Mouse (Mus musculus): ENCODE measurements at regions not wholly inside any gene's neighbourhood (a gene's known extent, or its start where the extent isn't known, plus 50 kb on each side); places are given as distances from the start of the nearest gene placed in this dataset.

DNA sequence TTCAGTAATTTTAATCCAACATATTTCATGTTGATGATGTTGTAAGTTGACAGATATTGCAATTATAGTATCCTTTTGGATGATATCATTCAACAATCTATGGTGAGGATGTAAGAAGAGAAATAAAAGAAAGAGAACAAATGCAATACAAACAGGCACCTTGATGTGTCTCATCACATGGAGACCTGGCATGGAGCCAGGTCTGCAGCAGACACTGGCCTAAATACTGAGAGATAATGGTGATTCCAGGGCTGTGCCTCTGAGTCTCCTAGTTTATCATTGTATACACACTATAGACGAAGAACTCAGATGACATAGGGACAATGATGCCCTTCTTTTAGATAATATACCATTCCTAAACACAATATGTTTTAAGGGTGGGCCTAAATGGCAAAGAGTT, 1068.5 kb upstream of the Klhl29 start:
- DNase-seq, result no peak
- intact Hi-C loops (cut with DNase I), result no loop called here

DNA sequence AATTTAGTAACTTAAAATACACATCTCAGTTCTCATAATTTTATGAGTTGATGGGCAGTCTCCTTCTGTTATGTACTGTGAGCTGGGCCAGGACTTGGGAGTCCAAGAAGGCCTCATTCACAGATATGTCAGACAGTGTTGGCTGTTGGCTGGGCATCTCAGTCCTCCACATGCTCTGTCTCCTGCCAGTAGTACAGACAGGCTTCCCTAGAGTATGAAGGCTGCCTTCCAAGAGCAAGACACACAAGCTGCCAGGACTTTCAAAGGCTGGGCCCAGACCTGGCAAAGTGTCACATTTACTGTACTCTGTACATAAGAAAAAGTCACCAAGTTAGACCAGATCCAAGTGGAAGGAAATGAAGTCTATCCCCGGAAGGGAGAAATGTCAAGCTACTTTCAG, 1042.3 kb upstream of the Klhl29 start:
- peak in 1 of 2 experiments; percentile 3 for DNase-seq
- intact Hi-C loops (cut with DNase I), result no loop called here

DNA sequence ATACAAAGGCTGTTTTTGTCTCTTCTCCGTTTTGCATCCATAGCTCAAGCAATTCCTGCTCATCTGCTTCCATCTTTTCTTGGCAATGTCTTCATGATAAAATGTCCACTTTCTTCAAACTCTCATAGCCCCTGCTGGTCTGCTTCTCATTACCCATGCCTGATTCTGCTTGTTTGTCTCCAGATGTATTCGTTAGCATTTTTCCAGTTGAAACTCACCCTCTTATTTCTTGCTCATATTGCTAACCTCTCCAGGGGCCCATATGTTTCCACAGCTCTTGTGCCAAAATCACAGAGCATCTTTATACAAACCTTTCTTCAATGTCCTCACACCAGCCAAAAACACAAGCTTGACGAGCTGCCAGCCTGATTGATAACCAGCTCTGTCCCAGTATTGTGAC, 1025.1 kb upstream of the Klhl29 start:
- intact Hi-C loops (cut with DNase I), result no loop called here
- DNase-seq, result no peak

DNA sequence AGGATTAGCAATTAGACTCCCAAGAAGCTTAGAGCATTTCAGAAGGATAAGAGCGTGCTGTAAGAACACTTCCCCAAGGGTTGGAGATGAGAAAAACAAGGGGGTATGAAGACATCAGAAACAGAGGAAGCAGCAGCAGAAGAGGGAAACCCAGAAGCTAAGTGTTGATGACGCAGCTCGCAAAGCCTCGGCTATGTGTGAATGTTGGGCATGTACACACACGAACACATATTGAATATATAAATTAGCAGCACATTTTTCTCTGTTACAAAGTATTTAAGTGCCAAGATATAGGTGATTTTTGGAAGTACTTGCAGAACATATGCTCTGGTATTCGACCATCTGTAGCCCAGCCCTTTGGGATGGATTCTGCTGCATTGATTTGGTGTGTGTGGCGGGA, 1006.4 kb upstream of the Klhl29 start:
- intact Hi-C loops (cut with DNase I), result no loop called here
- no peak for DNase-seq

- intact Hi-C loops (cut with DNase I), result no loop called here
- DNase-seq, result no peak
These were observed 992.1 kb upstream of the Klhl29 start for GRCm38 (mm10) chr12:6367611-6368010.

Data from heart, postnatal 14 days (tissue).